Mouse (Mus musculus) lung, postnatal 4 days (tissue): ENCODE results near the gene Hip1.

Experiments
- DNase-seq, 2 experiments: peaks; one replicate each; pipeline ENCODE4 v3.0.0; 2021

Hip1 gene

DNA sequence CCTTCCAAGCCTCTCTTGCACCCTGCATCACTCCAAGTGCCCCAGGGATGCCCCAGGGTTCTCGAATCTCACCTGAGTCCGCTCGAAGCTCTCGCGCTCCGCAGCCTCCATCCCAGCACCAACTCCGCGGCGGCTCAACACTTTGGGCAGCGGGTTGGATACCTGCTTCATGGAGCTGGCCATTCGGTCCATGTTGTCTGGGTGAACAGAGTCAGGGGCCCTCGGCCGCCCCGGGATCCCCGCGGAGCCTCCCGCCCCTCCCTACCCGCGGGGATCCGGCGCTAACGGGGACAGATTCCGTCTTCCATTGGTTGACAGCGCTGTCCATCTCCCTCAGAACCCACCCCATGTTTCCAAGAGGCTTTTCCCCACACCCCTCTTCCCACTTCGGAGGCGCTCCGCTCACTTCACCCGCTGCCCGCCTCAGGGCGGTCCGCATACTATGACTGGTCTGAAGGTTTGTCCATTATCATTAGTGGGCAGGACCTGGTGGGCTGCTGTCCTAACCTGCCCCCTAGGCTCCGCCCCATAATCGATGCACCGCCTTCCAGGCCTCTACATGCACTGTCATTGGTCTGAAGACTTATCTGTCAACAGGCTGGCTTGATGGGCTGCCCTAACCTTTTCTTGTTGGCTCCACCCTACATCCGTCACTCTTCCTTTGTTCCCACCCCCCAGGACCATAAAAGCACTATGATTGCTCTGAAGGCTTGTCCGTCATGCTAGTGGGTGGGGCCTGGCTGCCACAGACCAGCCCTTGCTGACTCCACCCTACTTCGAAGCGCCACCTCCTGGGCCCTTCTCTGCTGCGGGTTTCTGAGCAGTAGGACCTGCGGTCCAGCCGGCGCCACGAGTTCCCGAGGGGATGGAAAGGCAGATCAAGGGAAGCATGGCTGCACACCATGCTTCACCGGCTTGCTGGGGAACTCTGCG lies at the start of gene Hip1:
TSS of gene Hip1 (minus strand) at position 256 of the 933 bp plus-strand sequence.
- DNase-seq: peak; percentile 98 to 100

DNA sequence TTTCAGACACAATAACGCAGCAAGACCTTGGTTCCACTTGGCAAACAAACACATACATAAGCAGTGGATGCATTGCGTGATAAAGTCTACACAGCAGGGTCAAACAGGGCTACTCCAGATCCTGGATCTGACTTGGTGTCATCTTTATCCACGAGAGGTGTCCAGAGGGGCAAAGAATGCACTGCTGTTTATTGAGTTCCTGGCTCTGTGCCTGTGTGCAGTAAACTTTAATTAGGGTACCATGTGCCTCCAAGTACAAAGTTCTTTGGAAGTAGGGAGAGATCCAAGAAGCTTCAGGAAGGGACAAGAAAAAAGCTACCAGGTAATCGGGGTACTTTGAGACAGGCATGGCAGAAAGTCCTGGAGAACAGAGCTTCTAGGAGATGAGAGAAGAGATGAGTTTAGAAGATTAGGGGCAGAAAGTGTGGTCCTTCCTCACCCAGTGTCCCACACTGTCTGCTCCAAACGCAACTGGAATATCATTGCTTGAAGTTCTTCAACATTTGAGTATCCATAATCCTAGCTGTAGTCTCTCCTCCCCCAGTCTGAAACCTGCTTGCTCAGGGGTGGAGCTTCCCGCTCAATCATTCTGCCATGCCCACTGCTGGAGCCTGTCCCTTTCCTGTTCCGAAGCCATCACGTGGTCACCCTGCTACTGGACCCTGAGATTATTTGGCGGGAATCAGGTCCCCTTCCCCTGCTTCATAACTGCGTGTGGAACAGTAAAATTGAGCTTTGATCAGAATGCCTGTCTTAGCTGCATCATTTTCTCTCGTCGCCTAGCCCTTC lies 45.3 kb upstream of the Hip1 start:
- DNase-seq: no peak

DNA sequence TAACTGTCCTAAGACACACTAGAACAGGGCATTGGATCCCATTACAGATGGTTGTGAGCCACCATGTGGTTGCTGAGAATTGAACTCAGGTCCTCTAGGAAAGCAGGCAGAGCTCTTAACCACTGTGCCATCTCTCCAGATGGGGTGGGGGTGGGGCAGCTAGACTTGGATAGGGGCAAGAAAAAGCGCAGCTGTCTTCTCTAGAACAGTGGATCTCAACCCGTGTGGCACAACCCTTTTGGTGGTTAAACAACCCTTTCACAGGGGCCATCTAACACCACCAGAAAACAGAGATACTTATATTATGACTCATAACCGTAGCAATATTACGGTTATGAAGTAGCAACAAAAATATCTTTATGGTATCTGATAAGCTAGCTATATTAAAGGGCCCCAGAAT lies 42.8 kb upstream of the Hip1 start:
- no peak for DNase-seq

- no peak for DNase-seq
These were observed 40.8 kb upstream of the Hip1 start for GRCm38 (mm10) chr5:135585691-135586090.

DNA sequence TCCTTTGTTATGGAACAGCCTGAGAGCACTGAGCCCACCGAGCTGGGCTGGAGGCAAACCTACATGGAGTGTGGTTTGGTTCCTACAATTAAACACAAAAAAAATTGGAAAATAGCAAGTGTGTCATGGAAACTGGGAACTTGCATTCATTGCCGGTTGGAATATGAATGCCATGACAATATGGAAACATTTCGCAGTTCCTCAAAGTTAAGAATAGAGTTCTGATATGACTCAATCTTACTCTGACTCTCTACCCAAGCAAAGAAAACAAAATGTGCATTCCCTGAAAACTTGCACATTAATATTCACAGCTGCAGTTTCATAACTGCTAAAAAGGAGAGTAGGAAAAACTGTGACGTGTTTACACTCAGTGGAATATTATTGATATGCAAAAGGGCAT lies 37.4 kb upstream of the Hip1 start:
- no peak for DNase-seq

- no peak for DNase-seq
These were observed 34.4 kb upstream of the Hip1 start for GRCm38 (mm10) chr5:135579331-135579751.

- peak in 1 of 2 experiments; percentile 11 for DNase-seq
These were observed 31.1 kb upstream of the Hip1 start for GRCm38 (mm10) chr5:135576055-135576454.

GRCm38 (mm10) chr5:135573006-135573405 lies 28.1 kb upstream of the Hip1 start, which contains the start of gene Ccl24:
Gene Ccl24 (minus strand): TSS chr5:135573049.
- peak in 1 of 2 experiments; percentile 6 for DNase-seq

GRCm38 (mm10) chr5:135568698-135569097 lies 23.8 kb upstream of the Hip1 start:
- no peak for DNase-seq

- DNase-seq: no peak
These were observed 22.8 kb upstream of the Hip1 start for GRCm38 (mm10) chr5:135567556-135568265.

DNA sequence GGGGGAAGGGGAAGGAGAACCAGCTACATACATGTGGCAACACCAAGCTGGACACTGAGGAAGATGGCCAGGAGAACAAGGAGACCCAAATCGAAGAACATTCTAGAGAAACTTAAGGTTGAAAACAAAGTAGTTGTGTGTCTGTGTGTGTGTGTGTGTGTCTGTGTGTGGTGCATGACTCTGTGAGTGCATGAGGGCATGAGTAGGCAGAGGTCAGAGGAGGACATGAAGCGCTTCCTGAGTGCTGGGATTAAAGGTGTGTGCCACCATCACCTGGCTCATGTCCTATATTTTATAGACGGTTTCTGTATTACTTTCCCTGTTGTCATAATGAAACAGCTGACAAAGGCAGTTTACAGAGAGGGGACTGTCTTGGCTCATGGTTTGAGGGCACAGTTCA lies 18.5 kb upstream of the Hip1 start, which contains the start of gene Ccl26:
TSS of gene Ccl26 (minus strand) at position 101 of the 400 bp plus-strand sequence.
- DNase-seq: no peak

DNA sequence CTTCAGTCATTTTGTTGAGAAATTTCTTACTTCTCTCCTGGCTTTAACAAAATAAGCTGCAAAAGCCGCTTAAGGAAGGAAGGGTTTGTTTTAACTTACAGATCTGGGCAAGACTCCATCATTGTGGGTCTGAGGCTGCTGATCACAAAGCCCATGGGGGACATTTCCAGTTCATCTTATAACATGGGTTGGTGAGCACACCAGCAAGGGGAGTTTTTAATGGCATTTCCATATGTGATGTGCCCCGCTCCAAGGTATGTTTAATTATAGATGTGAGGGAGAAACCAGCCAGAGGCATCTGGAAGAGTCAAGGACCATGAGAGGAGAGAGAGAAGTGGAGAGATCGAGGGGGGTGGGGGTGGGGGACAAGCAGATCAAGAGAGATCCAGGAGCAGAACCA lies 12.8 kb upstream of the Hip1 start:
- no peak for DNase-seq

- no peak for DNase-seq
These were observed 12.1 kb upstream of the Hip1 start for GRCm38 (mm10) chr5:135557051-135557450.

GRCm38 (mm10) chr5:135556259-135556658 lies 11.3 kb upstream of the Hip1 start:
- no peak for DNase-seq

DNA sequence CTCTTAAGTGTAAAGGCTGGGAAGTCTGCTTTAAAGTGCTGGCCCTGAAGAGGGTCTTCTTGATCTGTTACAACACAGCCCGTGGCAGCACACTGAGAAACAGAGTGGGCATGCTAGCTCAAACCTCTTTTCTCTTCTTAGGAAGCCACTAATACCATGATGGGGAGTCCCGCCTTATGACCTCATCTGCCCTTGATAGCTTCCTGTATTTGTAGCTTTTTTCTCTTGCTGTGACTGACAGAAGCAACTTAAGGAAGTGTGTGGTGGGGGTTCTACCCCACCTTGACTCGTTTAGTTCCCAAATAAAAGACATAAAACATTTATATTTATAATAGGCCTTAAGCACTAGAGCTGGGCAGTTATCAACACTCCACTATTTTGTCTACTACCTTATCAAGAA lies 6.7 kb upstream of the Hip1 start:
- DNase-seq: no peak

- no peak for DNase-seq
These were observed 6.0 kb upstream of the Hip1 start for GRCm38 (mm10) chr5:135550910-135551309.

GRCm38 (mm10) chr5:135547990-135548389 lies 3.1 kb upstream of the Hip1 start:
- no peak for DNase-seq

GRCm38 (mm10) chr5:135544032-135544558 lies 825 bp downstream of the Hip1 start:
- DNase-seq: peak; percentile 34 to 63

GRCm38 (mm10) chr5:135537794-135538214 lies 7.1 kb downstream of the Hip1 start:
- no peak for DNase-seq

GRCm38 (mm10) chr5:135537326-135537725 lies 7.6 kb downstream of the Hip1 start:
- peak; percentile 51 to 73 for DNase-seq

DNA sequence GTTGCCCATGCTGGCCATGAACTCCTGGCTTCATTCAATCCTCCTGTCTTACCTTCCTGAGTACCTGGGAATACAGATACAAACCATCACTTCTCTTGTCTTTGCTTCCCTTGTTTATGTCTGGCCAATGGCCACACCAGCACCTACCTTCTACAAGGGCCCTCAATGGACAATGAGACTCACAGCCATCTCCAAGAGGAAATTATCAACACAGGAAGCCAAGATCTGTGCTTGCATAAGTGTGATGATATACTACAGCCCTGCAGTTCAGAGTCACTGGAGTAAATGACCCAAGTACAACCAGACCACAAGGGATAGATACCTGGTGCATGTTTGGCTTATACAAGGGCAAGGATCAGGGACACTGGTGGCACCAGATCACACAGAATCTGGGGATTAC lies 9.1 kb downstream of the Hip1 start:
- no peak for DNase-seq

- DNase-seq: peak; percentile 79 to 90
These were observed 11.5 kb downstream of the Hip1 start for GRCm38 (mm10) chr5:135533431-135533830.
